Mouse (Mus musculus) liver, adult 2 months (tissue): Measurements from ENCODE around the gene Pim1.

Experiments
- CTCF ChIP-seq: fragments of 200-500 bp; IDR thresholded peaks from 2 replicates; pipeline ENCODE4 v1.5.1; 2011; ENCODE audit warnings: low read depth, low read length, control low read depth
- POLR2A ChIP-seq: fragments of 200-500 bp; IDR thresholded peaks from 2 replicates; pipeline ENCODE4 v1.6.1; 2011; ENCODE audit warnings: low read length, control low read depth; ENCODE audit not compliant: insufficient read depth; ENCODE audit errors: extremely low read depth

DNA sequence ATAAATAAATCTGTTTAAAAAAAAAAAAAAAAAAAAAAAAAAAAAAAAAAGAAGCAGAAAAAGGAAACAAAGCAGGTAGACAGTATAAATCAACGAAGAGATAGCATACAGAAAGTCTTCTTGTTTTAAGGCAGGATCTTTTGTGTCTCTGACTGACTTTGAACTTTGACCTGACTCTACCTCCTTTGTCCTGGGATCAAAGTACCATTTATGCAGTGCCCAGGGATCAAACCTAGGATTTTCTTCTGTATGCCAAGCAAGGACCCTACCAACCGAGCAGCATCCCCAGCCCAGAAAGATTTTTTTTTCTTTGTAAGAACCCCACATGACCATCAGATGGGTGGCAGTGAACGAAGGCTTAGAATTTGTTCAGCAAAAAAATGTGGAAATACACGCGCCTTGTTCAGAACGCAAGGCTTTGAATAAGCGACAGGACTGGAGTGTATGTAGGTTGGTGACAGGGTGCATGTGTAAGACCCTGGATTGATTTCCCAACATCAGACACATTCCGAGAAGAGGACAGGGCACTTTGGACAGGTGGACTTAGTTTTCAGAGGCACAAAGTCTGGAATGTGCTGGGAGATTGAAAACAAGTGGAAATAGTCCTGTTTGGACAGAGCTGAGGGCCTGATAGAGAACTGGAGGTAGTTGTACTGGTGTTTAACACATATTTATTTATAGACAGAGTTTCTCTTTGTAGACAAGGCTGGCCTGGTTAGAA lies 2.1 kb upstream of the Pim1 start:
- no peak for TF ChIP-seq CTCF
- TF ChIP-seq POLR2A: no peak
